Mouse (Mus musculus) forebrain, postnatal 0 days (tissue): Measurements from ENCODE around the gene Cenpt. TPM values are rescaled to one million over a fixed set of nuclear protein-coding genes. Genes with fewer than 3 reads are reported as not detected.

Experiments
- ATAC-seq: fragments of 200-750 bp; cut with Nextera tagmentation; 2 replicates; pipeline ENCODE4 v1.8.0; 2017; ENCODE audit warnings: mild to moderate bottlenecking, moderate library complexity
- DNase-seq: peaks from one replicate; pipeline ENCODE4 v3.0.0-alpha.2; 2015
- H3K27ac ChIP-seq: fragments of 300-500 bp; sonication (generic); 2 replicates; pipeline ENCODE4 v1.5.1; 2014; ENCODE audit warnings: low read depth, mild to moderate bottlenecking, antibody characterized with exemption, low read length, moderate library complexity, mixed read lengths
- H3K27me3 ChIP-seq: fragments of 300-500 bp; sonication (generic); 2 replicates; pipeline ENCODE4 v1.6.1; 2014; ENCODE audit warnings: mild to moderate bottlenecking, low read length, mixed read lengths; ENCODE audit not compliant: insufficient read depth
- H3K36me3 ChIP-seq: fragments of 300-500 bp; sonication (generic); 2 replicates; pipeline ENCODE4 v1.6.1; 2014; ENCODE audit warnings: mild to moderate bottlenecking, moderate library complexity; ENCODE audit not compliant: insufficient read depth
- H3K4me1 ChIP-seq: fragments of 300-500 bp; sonication (generic); 2 replicates; pipeline ENCODE4 v1.6.1; 2014; ENCODE audit warnings: antibody characterized with exemption; ENCODE audit not compliant: insufficient read depth
- H3K4me2 ChIP-seq: fragments of 300-500 bp; sonication (generic); 2 replicates; pipeline ENCODE4 v1.6.1; 2014; ENCODE audit warnings: low read depth, mild to moderate bottlenecking, moderate library complexity
- H3K4me3 ChIP-seq: fragments of 300-500 bp; sonication (generic); 2 replicates; pipeline ENCODE4 v1.5.1; 2014; ENCODE audit warnings: low read depth, low read length, mixed read lengths
- H3K9ac ChIP-seq: fragments of 300-500 bp; sonication (generic); 2 replicates; pipeline ENCODE4 v1.6.1; 2014; ENCODE audit warnings: mild to moderate bottlenecking
- H3K9me3 ChIP-seq: fragments of 300-500 bp; sonication (generic); 2 replicates; pipeline ENCODE4 v1.6.1; 2016; ENCODE audit warnings: low read length
- CTCF ChIP-seq: sonication (generic); IDR thresholded peaks from 2 replicates; pipeline ENCODE4 v1.5.1; 2016; ENCODE audit warnings: antibody characterized with exemption, control low read depth, low read depth
- WGBS: fragments of 180-500 bp; shearing (Covaris S2); extraction: QIAGEN DNeasy Blood & Tissue Kit; methylation state at CpG from one replicate; pipeline ENCODE4 v1.1.7; 2014; 5-methylcytosine and 5-hydroxymethylcytosine counted together
- polyA plus RNA-seq: library from polyadenylated mRNA; unstranded; fragments of >200 nt; fragmentation: Nextera tagmentation; extraction: Ambion mirVana; gene quantifications from 2 replicates; pipeline ENCODE4 v1.2.1, GENCODE M21; 2015
- total RNA-seq: library from RNA; depleted of rRNA; stranded (reverse); fragments of >200 nt; gene quantifications from 2 replicates; pipeline ENCODE4 v1.2.3, GENCODE M21; 2014; rRNA removed

Gene Cenpt
- total and polyA plus RNA-seq, 2 experiments from 2014 or later: 42.4 to 42.8 TPM

- ATAC-seq (no peak), DNase-seq (no peak)
- Histone ChIP-seq H3K9me3 (no peaks in the 10 kb centered on the region), H3K9ac (no peak overlapping the region), H3K27ac (no peak overlapping the region), H3K27me3 (no peaks in the 10 kb centered on the region), H3K4me2 (no peak overlapping the region), H3K36me3 (no peaks in the 10 kb centered on the region; the same call in 1 of the 2 replicates), H3K4me1 (no peaks in the 10 kb centered on the region), H3K4me3 (no peak overlapping the region)
- 97% methylated on average over 1 of the region's 1 CpGs for WGBS
- TF ChIP-seq CTCF: no peak
These were observed 47.1 kb downstream of the Cenpt start for GRCm38 (mm10) chr8:105805964-105806363.

- H3K9me3 ChIP-seq: no peaks in the 10 kb centered on the region
- no peaks in the 10 kb centered on the region for H3K27me3 ChIP-seq
- H3K36me3 ChIP-seq: no peaks in the 10 kb centered on the region; the same call in 1 of the 2 replicates
- WGBS: 76% methylated on average over 3 of the region's 3 CpGs
- DNase-seq: no peak
- no peak overlapping the region for H3K4me2 ChIP-seq
- no peak for TF ChIP-seq CTCF
- no peak overlapping the region for H3K4me3 ChIP-seq
- no peaks in the 10 kb centered on the region for H3K4me1 ChIP-seq
- no peak overlapping the region for H3K27ac ChIP-seq
- ATAC-seq: no peak
- no peak overlapping the region for H3K9ac ChIP-seq
These were observed 47.7 kb downstream of the Cenpt start for GRCm38 (mm10) chr8:105805346-105805745.

GRCm38 (mm10) chr8:105804797-105805196 lies 48.3 kb downstream of the Cenpt start:
- H3K27ac ChIP-seq: no peak overlapping the region
- no peak overlapping the region for H3K4me3 ChIP-seq
- no peaks in the 10 kb centered on the region for H3K9me3 ChIP-seq
- DNase-seq: no peak
- no peaks in the 10 kb centered on the region for H3K4me1 ChIP-seq
- H3K36me3 ChIP-seq: no peaks in the 10 kb centered on the region; the same call in 1 of the 2 replicates
- no peak for ATAC-seq
- TF ChIP-seq CTCF: no peak
- WGBS: 96% methylated on average over 7 of the region's 7 CpGs
- H3K9ac ChIP-seq: no peak overlapping the region
- no peak overlapping the region for H3K4me2 ChIP-seq
- no peaks in the 10 kb centered on the region for H3K27me3 ChIP-seq

GRCm38 (mm10) chr8:105801153-105801904 lies 51.7 kb downstream of the Cenpt start:
- Histone ChIP-seq H3K9ac (no peak overlapping the region), H3K9me3 (no peaks in the 10 kb centered on the region), H3K27me3 (no peaks in the 10 kb centered on the region), H3K27ac (no peak overlapping the region), H3K4me2 (no peak overlapping the region), H3K36me3 (no peaks in the 10 kb centered on the region; the same call in 1 of the 2 replicates), H3K4me3 (no peak overlapping the region), H3K4me1 (no peaks in the 10 kb centered on the region)
- no peak for ATAC-seq
- no peak for TF ChIP-seq CTCF
- WGBS: 93% methylated on average over 6 of the region's 6 CpGs
- no peak for DNase-seq

GRCm38 (mm10) chr8:105799091-105799812 lies 53.8 kb downstream of the Cenpt start:
- no peaks in the 10 kb centered on the region for H3K36me3 ChIP-seq
- H3K27ac ChIP-seq: no peak overlapping the region
- no peak overlapping the region for H3K4me2 ChIP-seq
- ATAC-seq (no peak; the same call in 1 of the 2 replicates), DNase-seq (peak; percentile 46)
- no peaks in the 10 kb centered on the region for H3K27me3 ChIP-seq
- no peak overlapping the region for H3K9ac ChIP-seq
- TF ChIP-seq CTCF: no peak
- H3K9me3 ChIP-seq: no peaks in the 10 kb centered on the region
- no peak overlapping the region for H3K4me3 ChIP-seq
- no peaks in the 10 kb centered on the region for H3K4me1 ChIP-seq
- 45% methylated on average over 8 of the region's 8 CpGs for WGBS

- no peak overlapping the region for H3K4me2 ChIP-seq
- no peak for ATAC-seq
- no peak overlapping the region for H3K27ac ChIP-seq
- WGBS: 91% methylated on average over 5 of the region's 5 CpGs
- H3K9me3 ChIP-seq: no peaks in the 10 kb centered on the region
- no peak for TF ChIP-seq CTCF
- no peak for DNase-seq
- no peaks in the 10 kb centered on the region for H3K4me1 ChIP-seq
- no peaks in the 10 kb centered on the region for H3K27me3 ChIP-seq
- no peak overlapping the region for H3K9ac ChIP-seq
- H3K4me3 ChIP-seq: no peak overlapping the region
- no peaks in the 10 kb centered on the region for H3K36me3 ChIP-seq
These were observed 54.7 kb downstream of the Cenpt start for GRCm38 (mm10) chr8:105798408-105798807.

- DNase-seq: no peak
- Histone ChIP-seq H3K4me2 (no peak overlapping the region), H3K9me3 (no peaks in the 10 kb centered on the region), H3K4me1 (no peaks in the 10 kb centered on the region), H3K36me3 (no peaks in the 10 kb centered on the region), H3K27me3 (no peaks in the 10 kb centered on the region), H3K9ac (no peak overlapping the region), H3K4me3 (no peak overlapping the region), H3K27ac (no peak overlapping the region)
- no peak for ATAC-seq
- 98% methylated on average over 1 of the region's 1 CpGs for WGBS
- no peak for TF ChIP-seq CTCF
These were observed 57.3 kb downstream of the Cenpt start for GRCm38 (mm10) chr8:105795785-105796184.

Other genes starting within 250 kb of the Cenpt start
- gene Ripor1, start 248.0 kb downstream of the Cenpt start, total RNA-seq: 9.2 and 10.6 TPM in 2 replicates
- gene Ripor1, start 248.0 kb downstream of the Cenpt start, polyA plus RNA-seq: 37.2 and 37.4 TPM in 2 replicates
- 39.5 and 52.5 TPM in 2 replicates for gene Ctcf, start 216.7 kb downstream of the Cenpt start, total RNA-seq
- gene Ctcf, start 216.7 kb downstream of the Cenpt start, polyA plus RNA-seq: 67.9 and 86.0 TPM in 2 replicates
- 1.5 TPM in 1 of 2 replicates, not detected in the other for gene Agrp, start 215.9 kb downstream of the Cenpt start, total RNA-seq
- 0.62 and 0.90 TPM in 2 replicates for gene Agrp, start 215.9 kb downstream of the Cenpt start, polyA plus RNA-seq
- 4.4 and 5.6 TPM in 2 replicates for gene Carmil2, start 167.0 kb downstream of the Cenpt start, total RNA-seq
- gene Carmil2, start 167.0 kb downstream of the Cenpt start, polyA plus RNA-seq: 21.5 and 28.0 TPM in 2 replicates
- 24.1 and 35.0 TPM in 2 replicates for gene Acd, start 152.2 kb downstream of the Cenpt start, total RNA-seq
- gene Acd, start 152.2 kb downstream of the Cenpt start, polyA plus RNA-seq: 90.0 and 95.7 TPM in 2 replicates
- 59.3 and 71.1 TPM in 2 replicates for gene Pard6a, start 152.1 kb downstream of the Cenpt start, total RNA-seq
- 63.8 and 72.5 TPM in 2 replicates for gene Pard6a, start 152.1 kb downstream of the Cenpt start, polyA plus RNA-seq
- 0.23 TPM in 1 of 2 replicates, not detected in the other for gene 4933405L10Rik, start 145.6 kb downstream of the Cenpt start, total RNA-seq
- gene 4933405L10Rik, start 145.6 kb downstream of the Cenpt start, polyA plus RNA-seq: 0.21 and 0.31 TPM in 2 replicates
- 10.3 and 10.9 TPM in 2 replicates for gene Enkd1, start 145.1 kb downstream of the Cenpt start, total RNA-seq
- 15.2 and 16.8 TPM in 2 replicates for gene Enkd1, start 145.1 kb downstream of the Cenpt start, polyA plus RNA-seq
- 42.6 and 51.2 TPM in 2 replicates for gene Gfod2, start 94.6 kb downstream of the Cenpt start, total RNA-seq
- 58.4 and 71.2 TPM in 2 replicates for gene Gfod2, start 94.6 kb downstream of the Cenpt start, polyA plus RNA-seq
- 9.8 and 13.6 TPM in 2 replicates for gene Ranbp10, start 25.9 kb downstream of the Cenpt start, total RNA-seq
- gene Ranbp10, start 25.9 kb downstream of the Cenpt start, polyA plus RNA-seq: 3.5 and 4.5 TPM in 2 replicates
- 0.67 and 1.2 TPM in 2 replicates for gene Tsnaxip1, start 25.5 kb downstream of the Cenpt start, total RNA-seq
- gene Tsnaxip1, start 25.5 kb downstream of the Cenpt start, polyA plus RNA-seq: 0.92 and 1.1 TPM in 2 replicates
- 60.4 and 81.9 TPM in 2 replicates for gene Thap11, start 1.9 kb upstream of the Cenpt start, total RNA-seq
- 48.6 and 57.2 TPM in 2 replicates for gene Thap11, start 1.9 kb upstream of the Cenpt start, polyA plus RNA-seq
- gene Nutf2, start 7.3 kb upstream of the Cenpt start, total RNA-seq: 70.4 and 89.5 TPM in 2 replicates
- gene Nutf2, start 7.3 kb upstream of the Cenpt start, polyA plus RNA-seq: 142 and 146 TPM in 2 replicates
- 85.3 and 96.7 TPM in 2 replicates for gene Edc4, start 27.6 kb upstream of the Cenpt start, total RNA-seq
- 36.1 and 41.7 TPM in 2 replicates for gene Edc4, start 27.6 kb upstream of the Cenpt start, polyA plus RNA-seq
- 0.92 TPM in 1 of 2 replicates, not detected in the other for gene Nrn1l, start 40.3 kb upstream of the Cenpt start, total RNA-seq
- gene Nrn1l, start 40.3 kb upstream of the Cenpt start, polyA plus RNA-seq: 0.36 and 1.2 TPM in 2 replicates
- gene Pskh1, start 47.2 kb upstream of the Cenpt start, total RNA-seq: 16.6 and 24.5 TPM in 2 replicates
- gene Pskh1, start 47.2 kb upstream of the Cenpt start, polyA plus RNA-seq: 8.0 and 10.4 TPM in 2 replicates
- 1.0 and 3.3 TPM in 2 replicates for gene Ctrl, start 80.6 kb upstream of the Cenpt start, total RNA-seq
- 1.1 and 1.9 TPM in 2 replicates for gene Ctrl, start 80.6 kb upstream of the Cenpt start, polyA plus RNA-seq
- gene Psmb10, start 85.2 kb upstream of the Cenpt start, total RNA-seq: 46.5 and 63.7 TPM in 2 replicates
- gene Psmb10, start 85.2 kb upstream of the Cenpt start, polyA plus RNA-seq: 86.2 and 95.8 TPM in 2 replicates
- 6.0 and 7.9 TPM in 2 replicates for gene Lcat, start 90.1 kb upstream of the Cenpt start, total RNA-seq
- gene Lcat, start 90.1 kb upstream of the Cenpt start, polyA plus RNA-seq: 3.8 and 5.9 TPM in 2 replicates
- 9.7 and 12.4 TPM in 2 replicates for gene Slc12a4, start 112.8 kb upstream of the Cenpt start, total RNA-seq
- gene Slc12a4, start 112.8 kb upstream of the Cenpt start, polyA plus RNA-seq: 9.8 and 12.1 TPM in 2 replicates
- gene Dpep3, start 126.2 kb upstream of the Cenpt start, total RNA-seq: not detected in 2 replicates
- not detected in 2 replicates for gene Dpep3, start 126.2 kb upstream of the Cenpt start, polyA plus RNA-seq
- gene Dus2, start 138.1 kb upstream of the Cenpt start, total RNA-seq: 14.3 and 17.8 TPM in 2 replicates
- gene Dus2, start 138.1 kb upstream of the Cenpt start, polyA plus RNA-seq: 15.2 and 21.7 TPM in 2 replicates
- gene Dpep2nb, start 152.7 kb upstream of the Cenpt start, total RNA-seq: not detected in 2 replicates
- gene Dpep2nb, start 152.7 kb upstream of the Cenpt start, polyA plus RNA-seq: not detected in 2 replicates
- 31.5 and 33.8 TPM in 2 replicates for gene Ddx28, start 158.6 kb upstream of the Cenpt start, total RNA-seq
- gene Ddx28, start 158.6 kb upstream of the Cenpt start, polyA plus RNA-seq: 23.7 and 25.3 TPM in 2 replicates
- 11.4 and 16.0 TPM in 2 replicates for gene Nfatc3, start 205.6 kb upstream of the Cenpt start, total RNA-seq
- gene Nfatc3, start 205.6 kb upstream of the Cenpt start, polyA plus RNA-seq: 0.93 and 1.9 TPM in 2 replicates